Mouse (Mus musculus) brain, adult 2 months (tissue): Measurements from ENCODE around the gene Gm21977.
"Not testable (repeated sequence)": the region's sequence is repeated elsewhere in the genome, so short reads cannot be mapped to it uniquely, and the experiment has no call there.

Source experiments
- DNase-seq: peaks from one replicate; pipeline ENCODE4 v3.0.0; 2011; ENCODE audit warnings: low read depth, low spot score

Gene Gm21977

GRCm38 (mm10) chr14:42853377-42853776, at the start of gene Gm21977:
Gene Gm21977 (minus strand): TSS chr14:42853477.
- DNase-seq: not testable (repeated sequence)
